Mouse (Mus musculus): ENCODE measurements around the gene Sap25. TPM values are rescaled to one million over a fixed set of nuclear protein-coding genes. Genes with fewer than 3 reads are reported as not detected.
A peak's percentile ranks its signal among the peaks of the same experiment; 100 is the strongest.

The Sap25 gene
- total RNA-seq, 1 experiment: 12.0 TPM

DNA sequence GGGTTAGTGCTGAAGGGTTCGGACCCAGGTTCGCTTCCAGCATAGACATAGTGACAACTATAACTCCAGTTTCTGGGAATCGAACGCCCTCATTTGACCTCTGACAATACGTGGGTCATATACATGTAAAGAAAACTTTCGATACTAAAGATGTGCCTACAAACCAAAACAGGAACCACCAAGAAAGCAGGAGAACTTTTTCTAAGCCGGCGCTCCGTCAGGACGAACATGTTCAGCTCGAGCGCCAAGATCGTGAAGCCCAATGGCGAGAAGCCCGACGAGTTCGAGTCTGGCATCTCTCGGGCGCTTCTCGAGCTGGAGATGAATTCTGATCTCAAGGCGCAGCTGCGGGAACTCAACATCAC lies 39.8 kb upstream of the Sap25 start:
- Histone ChIP-seq H3K9me3 (ENCODE audit: control insufficient read depth, insufficient read depth, low read depth, low read length) (no peaks in the 10 kb centered on the region), H3K27ac (ENCODE audit: insufficient read depth, low read depth, low read length, poor library complexity, severe bottlenecking) (peak overlapping the region; percentile 33; the same call in 1 of the 2 replicates), H3K4me3 (ENCODE audit: insufficient read depth in 1 of 2, low read depth in 1 of 2, low read length in 2 of 2, poor library complexity in 1 of 2, severe bottlenecking in 1 of 2) (peak overlapping the region; percentile 60 to 99), H3K4me1 (ENCODE audit: control insufficient read depth in 2 of 2, insufficient read depth in 2 of 2, low read length in 2 of 2, poor library complexity in 1 of 2) (peaks cover 0 to 12% of the 10 kb centered on the region in 2 experiments; a peak in 2 of 4 replicates), H3K36me3 (ENCODE audit: control insufficient read depth, insufficient read depth, low read length, poor library complexity, severe bottlenecking) (peaks cover 16% of the 10 kb centered on the region), H3K9ac (ENCODE audit: insufficient read depth, low read depth, low read length, poor library complexity, severe bottlenecking) (peak overlapping the region; percentile 69; the same call in 1 of the 2 replicates)
- TF ChIP-seq ZNF384 (IDR thresholded peaks at IDR 0.05; ENCODE audit: low read depth, low read length) (peak; percentile 88), MAFK (IDR thresholded peaks at IDR 0.05; ENCODE audit: insufficient read depth, low read depth, low read length) (no peak), CHD2 (IDR thresholded peaks at IDR 0.05; ENCODE audit: low read depth, low read length) (no peak), ZC3H11A (IDR thresholded peaks at IDR 0.05; ENCODE audit: borderline replicate concordance, low read depth, low read length) (no peak), HCFC1 (IDR thresholded peaks at IDR 0.05; ENCODE audit: borderline replicate concordance, insufficient read depth, low read length) (no peak)
- in situ Hi-C loops (cut with MboI; ENCODE audit: low sequenced_read_pairs in 2 of 2, unreplicated experiment in 2 of 2): no loop called here
- no peak for DNase-seq (ENCODE audit: low read depth, low spot score)

DNA sequence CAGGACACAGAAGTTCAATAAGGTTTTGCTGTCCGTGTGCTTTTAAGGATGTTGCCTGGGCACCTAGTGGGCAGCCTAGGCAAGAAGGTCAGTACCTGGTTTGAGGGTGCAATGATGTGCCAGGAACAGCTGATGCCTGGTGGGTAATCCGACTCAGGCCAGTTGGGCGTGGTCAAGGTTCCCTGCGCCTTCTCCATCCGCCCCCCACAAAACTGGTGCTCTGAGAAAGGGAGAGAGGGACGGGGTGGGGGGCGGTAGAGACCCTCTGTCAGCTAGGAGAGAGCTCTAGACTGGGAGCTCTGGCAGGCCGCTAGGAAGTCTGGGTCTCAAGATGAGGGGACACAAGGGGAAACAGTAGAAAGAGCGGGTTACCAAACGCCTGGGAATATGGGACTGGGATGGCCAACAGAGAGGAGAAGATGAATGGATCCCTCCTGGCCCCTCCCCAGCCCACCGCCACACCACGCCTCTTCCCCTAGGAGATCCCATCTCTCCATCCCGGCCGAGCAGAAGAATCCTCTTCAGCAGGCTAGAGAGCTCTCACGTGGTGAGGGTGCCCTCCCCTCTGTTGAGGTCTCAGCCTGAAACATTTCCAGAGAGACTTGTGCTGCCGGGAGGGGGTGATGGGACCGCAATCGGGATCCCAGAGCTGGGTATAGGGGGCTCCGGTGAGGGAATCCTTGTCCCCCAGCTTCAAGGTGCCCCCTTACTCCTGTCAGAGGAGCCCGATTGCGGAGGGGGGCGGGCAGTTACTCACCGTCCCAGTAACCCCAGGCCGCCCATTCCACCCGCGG lies 33.1 kb upstream of the Sap25 start:
- Histone ChIP-seq H3K9me3 (ENCODE audit: control insufficient read depth, insufficient read depth, low read depth, low read length) (no peaks in the 10 kb centered on the region), H3K4me1 (ENCODE audit: control insufficient read depth in 2 of 2, insufficient read depth in 2 of 2, low read length in 2 of 2, poor library complexity in 1 of 2) (peaks cover 4 to 41% of the 10 kb centered on the region in 2 experiments; a peak in 3 of 4 replicates), H3K4me3 (ENCODE audit: insufficient read depth in 1 of 2, low read depth in 1 of 2, low read length in 2 of 2, poor library complexity in 1 of 2, severe bottlenecking in 1 of 2) (peak overlapping the region; percentile 65 to 70), H3K27ac (ENCODE audit: insufficient read depth, low read depth, low read length, poor library complexity, severe bottlenecking) (peak overlapping the region; percentile 62), H3K36me3 (ENCODE audit: control insufficient read depth, insufficient read depth, low read length, poor library complexity, severe bottlenecking) (peaks cover 20% of the 10 kb centered on the region), H3K9ac (ENCODE audit: insufficient read depth, low read depth, low read length, poor library complexity, severe bottlenecking) (peak overlapping the region; percentile 78)
- TF ChIP-seq ZC3H11A (IDR thresholded peaks at IDR 0.05; ENCODE audit: borderline replicate concordance, low read depth, low read length) (no peak), ZNF384 (IDR thresholded peaks at IDR 0.05; ENCODE audit: low read depth, low read length) (no peak), MAFK (IDR thresholded peaks at IDR 0.05; ENCODE audit: insufficient read depth, low read depth, low read length) (no peak), CHD2 (IDR thresholded peaks at IDR 0.05; ENCODE audit: low read depth, low read length) (no peak), HCFC1 (IDR thresholded peaks at IDR 0.05; ENCODE audit: borderline replicate concordance, insufficient read depth, low read length) (no peak)
- DNase-seq (ENCODE audit: low read depth, low spot score): no peak
- in situ Hi-C loops (cut with MboI; ENCODE audit: low sequenced_read_pairs in 2 of 2, unreplicated experiment in 2 of 2): no loop called here

DNA sequence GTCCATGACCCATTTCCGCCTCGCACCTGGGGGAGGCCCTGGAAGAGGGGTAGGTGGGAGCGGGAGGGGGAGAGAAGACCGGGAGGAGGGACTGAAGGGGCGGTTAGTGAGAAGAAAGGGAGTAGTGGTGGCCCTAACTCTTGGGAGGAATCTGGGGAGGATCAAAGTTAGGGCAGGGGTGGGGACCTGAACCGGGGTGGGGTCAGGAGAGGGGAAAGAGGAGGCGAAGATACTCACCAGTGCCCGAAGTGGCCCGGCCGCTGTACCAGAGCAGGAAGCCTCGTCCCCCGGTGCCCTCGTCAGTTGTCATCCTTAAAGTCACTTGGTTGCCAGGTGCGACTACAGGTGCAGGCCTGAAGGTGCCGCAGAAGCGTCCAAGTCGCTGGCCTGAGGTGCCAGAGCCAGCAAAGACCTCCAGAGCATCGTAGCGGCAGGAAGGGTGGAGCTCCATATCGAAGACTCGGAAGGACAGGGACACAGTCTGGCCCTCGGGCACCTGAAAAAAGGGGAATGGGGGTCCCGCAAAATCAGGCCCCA lies 32.4 kb upstream of the Sap25 start:
- in situ Hi-C loops (cut with MboI; ENCODE audit: low sequenced_read_pairs in 2 of 2, unreplicated experiment in 2 of 2): no loop called here
- DNase-seq (ENCODE audit: low read depth, low spot score): no peak
- H3K9ac ChIP-seq (ENCODE audit: insufficient read depth, low read depth, low read length, poor library complexity, severe bottlenecking): peak overlapping the region; percentile 78
- peak overlapping the region; percentile 62 for H3K27ac ChIP-seq (ENCODE audit: insufficient read depth, low read depth, low read length, poor library complexity, severe bottlenecking)
- peaks cover 20% of the 10 kb centered on the region for H3K36me3 ChIP-seq (ENCODE audit: control insufficient read depth, insufficient read depth, low read length, poor library complexity, severe bottlenecking)
- peak overlapping the region; percentile 65 to 70 for H3K4me3 ChIP-seq (ENCODE audit: insufficient read depth in 1 of 2, low read depth in 1 of 2, low read length in 2 of 2, poor library complexity in 1 of 2, severe bottlenecking in 1 of 2)
- peaks cover 4 to 47% of the 10 kb centered on the region in 2 experiments; a peak in 3 of 4 replicates for H3K4me1 ChIP-seq (ENCODE audit: control insufficient read depth in 2 of 2, insufficient read depth in 2 of 2, low read length in 2 of 2, poor library complexity in 1 of 2)
- no peaks in the 10 kb centered on the region for H3K9me3 ChIP-seq (ENCODE audit: control insufficient read depth, insufficient read depth, low read depth, low read length)
- no peak for TF ChIP-seq ZC3H11A (IDR thresholded peaks at IDR 0.05; ENCODE audit: borderline replicate concordance, low read depth, low read length)
- no peak for TF ChIP-seq MAFK (IDR thresholded peaks at IDR 0.05; ENCODE audit: insufficient read depth, low read depth, low read length)
- TF ChIP-seq CHD2 (IDR thresholded peaks at IDR 0.05; ENCODE audit: low read depth, low read length): no peak
- TF ChIP-seq HCFC1 (IDR thresholded peaks at IDR 0.05; ENCODE audit: borderline replicate concordance, insufficient read depth, low read length): no peak
- no peak for TF ChIP-seq ZNF384 (IDR thresholded peaks at IDR 0.05; ENCODE audit: low read depth, low read length)

DNA sequence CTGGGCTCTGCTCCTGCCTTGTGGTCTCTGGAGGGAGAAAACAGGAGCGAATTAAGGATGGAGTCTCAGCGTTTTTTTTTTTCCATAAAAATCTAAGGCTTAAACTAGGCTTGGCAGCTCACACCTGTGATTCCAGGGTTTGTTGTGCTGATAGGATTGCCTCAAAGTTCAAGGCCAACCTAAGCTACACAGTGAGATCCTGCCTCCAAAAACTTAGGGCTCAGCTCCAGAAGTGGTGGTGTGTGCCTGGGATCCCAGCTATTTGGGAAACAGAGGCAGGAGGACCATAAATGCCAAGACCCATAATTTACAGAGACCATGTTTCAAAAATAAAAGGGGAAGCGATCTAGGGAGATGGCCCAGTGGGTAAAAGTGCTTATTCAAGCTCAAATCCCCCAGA lies 31.8 kb upstream of the Sap25 start:
- peak overlapping the region; percentile 65 to 70; a peak in 2 of 4 replicates for H3K4me3 ChIP-seq (ENCODE audit: insufficient read depth in 1 of 2, low read depth in 1 of 2, low read length in 2 of 2, poor library complexity in 1 of 2, severe bottlenecking in 1 of 2)
- TF ChIP-seq MAFK (IDR thresholded peaks at IDR 0.05; ENCODE audit: insufficient read depth, low read depth, low read length): no peak
- TF ChIP-seq ZC3H11A (IDR thresholded peaks at IDR 0.05; ENCODE audit: borderline replicate concordance, low read depth, low read length): no peak
- no peak for TF ChIP-seq HCFC1 (IDR thresholded peaks at IDR 0.05; ENCODE audit: borderline replicate concordance, insufficient read depth, low read length)
- no peak for TF ChIP-seq CHD2 (IDR thresholded peaks at IDR 0.05; ENCODE audit: low read depth, low read length)
- H3K27ac ChIP-seq (ENCODE audit: insufficient read depth, low read depth, low read length, poor library complexity, severe bottlenecking): peak overlapping the region; percentile 10; the same call in 1 of the 2 replicates
- H3K36me3 ChIP-seq (ENCODE audit: control insufficient read depth, insufficient read depth, low read length, poor library complexity, severe bottlenecking): peaks cover 20% of the 10 kb centered on the region
- H3K9me3 ChIP-seq (ENCODE audit: control insufficient read depth, insufficient read depth, low read depth, low read length): no peaks in the 10 kb centered on the region
- in situ Hi-C loops (cut with MboI; ENCODE audit: low sequenced_read_pairs in 2 of 2, unreplicated experiment in 2 of 2): no loop called here
- no peak for DNase-seq (ENCODE audit: low read depth, low spot score)
- H3K4me1 ChIP-seq (ENCODE audit: control insufficient read depth in 2 of 2, insufficient read depth in 2 of 2, low read length in 2 of 2, poor library complexity in 1 of 2): peaks cover 4 to 53% of the 10 kb centered on the region in 2 experiments; a peak in 3 of 4 replicates
- H3K9ac ChIP-seq (ENCODE audit: insufficient read depth, low read depth, low read length, poor library complexity, severe bottlenecking): peak overlapping the region; percentile 78; the same call in 1 of the 2 replicates
